Mouse (Mus musculus): Measurements from ENCODE around the gene Wwox. TPM values are rescaled to one million over a fixed set of nuclear protein-coding genes. Genes with fewer than 3 reads are reported as not detected.
A peak's percentile ranks its signal among the peaks of the same experiment; 100 is the strongest.

Gene Wwox
- total and polyA plus RNA-seq, 3 experiments, result 7.6 to 61.8 (median 12.2) TPM

DNA sequence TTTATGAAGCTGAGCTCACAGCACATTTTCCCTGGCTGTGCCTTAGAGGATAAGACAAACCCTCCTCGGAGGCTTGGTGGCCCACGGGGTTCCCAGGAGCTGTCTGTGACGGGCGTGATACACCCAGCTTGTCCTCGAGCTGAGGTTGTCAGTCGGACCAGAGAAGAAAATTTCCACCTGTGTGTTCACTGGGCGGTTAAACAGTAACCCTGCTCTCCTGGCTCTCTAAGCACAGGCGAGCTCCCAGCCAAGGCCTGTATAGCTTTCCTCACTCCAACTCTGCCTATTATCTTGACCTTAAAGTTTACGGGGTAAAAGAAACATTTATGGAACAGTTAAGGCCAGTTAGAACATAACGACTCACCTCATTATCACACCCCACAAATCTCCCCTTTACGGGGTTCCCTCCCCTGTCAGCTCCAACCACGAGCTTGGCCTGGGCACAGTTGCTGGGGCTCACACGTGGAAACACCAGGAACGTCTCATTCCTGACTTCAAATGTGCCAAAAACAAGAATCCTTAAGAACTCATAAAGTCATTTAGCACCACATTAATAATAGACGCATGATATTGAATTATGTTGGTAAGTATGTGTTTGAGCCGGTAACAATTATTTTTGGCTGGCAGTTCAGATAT lies 129.2 kb downstream of the Wwox start (continued):
- TF ChIP-seq USF2 (IDR thresholded peaks at IDR 0.05; ENCODE audit: borderline replicate concordance in 1 of 2, insufficient read depth in 1 of 2, low read depth in 1 of 2, low read length in 2 of 2), result no peak
- TF ChIP-seq GABPA (IDR thresholded peaks at IDR 0.05; ENCODE audit: low read depth, low read length), result no peak
- TF ChIP-seq EP300 (IDR thresholded peaks at IDR 0.05; ENCODE audit: low read depth in 1 of 2, low read length in 2 of 2), result peak in 1 of 2 experiments; percentile 63; a peak in 2 of 4 replicates
- no peak for TF ChIP-seq MAX (IDR thresholded peaks at IDR 0.05; ENCODE audit: low read length)
- no peak for TF ChIP-seq POLR2AphosphoS5 (IDR thresholded peaks at IDR 0.05; ENCODE audit: borderline replicate concordance, low read depth, low read length)
- no peak for TF ChIP-seq MAFK (IDR thresholded peaks at IDR 0.05; ENCODE audit: borderline replicate concordance, low read depth, low read length)
- no peak for TF ChIP-seq MXI1 (IDR thresholded peaks at IDR 0.05; ENCODE audit: low read depth, low read length)
- TF ChIP-seq ETS1 (IDR thresholded peaks at IDR 0.05; ENCODE audit: low read depth, low read length), result no peak

DNA sequence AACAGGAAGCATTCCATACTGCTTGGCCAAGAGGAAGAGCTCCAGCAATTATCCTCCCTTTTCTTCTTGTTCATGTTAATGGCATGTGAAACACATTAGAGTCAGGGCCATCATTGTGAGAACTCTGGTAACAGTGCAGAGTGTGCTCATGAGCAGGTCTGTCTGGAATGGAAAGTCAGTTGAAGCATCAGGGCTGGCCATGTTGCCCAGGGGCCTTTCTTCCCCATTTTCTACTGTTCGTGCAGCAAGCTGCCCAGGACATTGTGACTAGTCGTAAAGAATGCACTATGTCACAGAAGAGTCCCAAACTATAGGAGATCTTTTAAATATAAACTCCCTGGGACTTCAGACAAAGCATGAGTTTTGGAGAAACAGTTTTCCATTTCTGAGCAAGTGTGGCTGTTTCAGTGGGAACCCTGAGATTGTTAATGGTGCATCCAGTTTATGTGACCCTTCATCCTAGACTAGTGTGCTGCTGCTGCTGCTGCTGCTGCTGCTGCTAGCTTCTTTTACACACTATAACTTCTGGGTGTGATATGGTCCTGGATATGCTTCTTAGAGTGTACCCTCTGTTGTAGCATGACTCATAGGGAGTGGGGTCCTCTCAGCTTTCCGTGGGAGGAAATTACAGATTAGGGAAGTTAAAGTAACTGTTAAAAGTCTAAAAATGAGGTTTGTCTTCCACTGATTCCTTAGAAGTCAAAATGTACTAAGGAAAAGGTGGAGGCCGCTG lies 133.7 kb downstream of the Wwox start:
- Histone ChIP-seq H3K79me2 (ENCODE audit: control insufficient read depth, insufficient read depth, low read length, poor library complexity) (no peaks in the 10 kb centered on the region), H3K9me3 (replicated peaks; ENCODE audit: insufficient read depth, low read length) (no peaks in the 10 kb centered on the region), H3K27ac (ENCODE audit: control insufficient read depth, low read depth, low read length) (peak overlapping the region; percentile 33; the same call in 1 of the 2 replicates), H3K36me3 (ENCODE audit: control insufficient read depth in 1 of 2, insufficient read depth in 2 of 2, low read length in 2 of 2) (peaks cover 0 to 13% of the 10 kb centered on the region in 2 experiments; a peak in 2 of 4 replicates), H3K9ac (ENCODE audit: control insufficient read depth, low read depth, low read length, poor library complexity, severe bottlenecking) (no peak overlapping the region), H3K27me3 (ENCODE audit: control insufficient read depth in 1 of 2, insufficient read depth in 2 of 2, low read length in 2 of 2) (no peaks in the 10 kb centered on the region), H3K4me1 (ENCODE audit: control insufficient read depth in 1 of 2, insufficient read depth in 2 of 2, low read length in 2 of 2) (peaks cover 7 to 20% of the 10 kb centered on the region in 2 experiments), H3K4me3 (ENCODE audit: control insufficient read depth in 1 of 2, insufficient read depth in 1 of 2, low read depth in 2 of 2, low read length in 2 of 2) (no peak overlapping the region)
- TF ChIP-seq BHLHE40 (IDR thresholded peaks at IDR 0.05; ENCODE audit: borderline replicate concordance, low read depth, low read length) (no peak), ZKSCAN1 (IDR thresholded peaks at IDR 0.05; ENCODE audit: low read depth, low read length) (no peak), ELF1 (IDR thresholded peaks at IDR 0.05; ENCODE audit: low read depth, low read length) (no peak), TCF12 (IDR thresholded peaks at IDR 0.05; ENCODE audit: low read depth, low read length) (no peak), POLR2AphosphoS5 (IDR thresholded peaks at IDR 0.05; ENCODE audit: borderline replicate concordance, low read depth, low read length) (no peak), MEF2A (IDR thresholded peaks at IDR 0.05; ENCODE audit: extremely low read depth, insufficient replicate concordance, low read depth, low read length, poor library complexity, severe bottlenecking) (no peak), ZC3H11A (IDR thresholded peaks at IDR 0.05; ENCODE audit: low read depth, low read length) (no peak), POLR2A (IDR thresholded peaks at IDR 0.05; ENCODE audit: control insufficient read depth in 1 of 2, insufficient read depth in 1 of 2, low read depth in 1 of 2, low read length in 2 of 2, poor library complexity in 1 of 2) (no peak), RAD21 (IDR thresholded peaks at IDR 0.05; ENCODE audit: low read depth, low read length) (no peak), MAFK (IDR thresholded peaks at IDR 0.05; ENCODE audit: borderline replicate concordance, low read depth, low read length) (no peak), KAT2A (conservative IDR thresholded peaks at IDR 0.05; ENCODE audit: low read depth, low read length) (no peak), SMC3 (IDR thresholded peaks at IDR 0.05; ENCODE audit: low read depth, low read length) (no peak), MYB (IDR thresholded peaks at IDR 0.05; ENCODE audit: low read depth, low read length) (no peak), MAZ (IDR thresholded peaks at IDR 0.05; ENCODE audit: low read depth, low read length) (no peak), USF2 (IDR thresholded peaks at IDR 0.05; ENCODE audit: borderline replicate concordance in 1 of 2, insufficient read depth in 1 of 2, low read depth in 1 of 2, low read length in 2 of 2) (no peak), RCOR1 (IDR thresholded peaks at IDR 0.05; ENCODE audit: low read depth, low read length) (no peak), MAX (IDR thresholded peaks at IDR 0.05; ENCODE audit: low read length) (no peak), NRF1 (IDR thresholded peaks at IDR 0.05; ENCODE audit: insufficient read depth, low read depth, low read length, poor library complexity, severe bottlenecking) (no peak), GABPA (IDR thresholded peaks at IDR 0.05; ENCODE audit: low read depth, low read length) (no peak)
- DNase-seq (ENCODE audit: low read depth, low spot score), result peak; percentile 32
